Mouse (Mus musculus): Measurements from ENCODE around the gene Sik3. TPM values are rescaled to one million over a fixed set of nuclear protein-coding genes. Genes with fewer than 3 reads are reported as not detected.

The Sik3 gene
- polyA plus RNA-seq, 1 experiment from 2014 or later = 6.4 TPM

DNA sequence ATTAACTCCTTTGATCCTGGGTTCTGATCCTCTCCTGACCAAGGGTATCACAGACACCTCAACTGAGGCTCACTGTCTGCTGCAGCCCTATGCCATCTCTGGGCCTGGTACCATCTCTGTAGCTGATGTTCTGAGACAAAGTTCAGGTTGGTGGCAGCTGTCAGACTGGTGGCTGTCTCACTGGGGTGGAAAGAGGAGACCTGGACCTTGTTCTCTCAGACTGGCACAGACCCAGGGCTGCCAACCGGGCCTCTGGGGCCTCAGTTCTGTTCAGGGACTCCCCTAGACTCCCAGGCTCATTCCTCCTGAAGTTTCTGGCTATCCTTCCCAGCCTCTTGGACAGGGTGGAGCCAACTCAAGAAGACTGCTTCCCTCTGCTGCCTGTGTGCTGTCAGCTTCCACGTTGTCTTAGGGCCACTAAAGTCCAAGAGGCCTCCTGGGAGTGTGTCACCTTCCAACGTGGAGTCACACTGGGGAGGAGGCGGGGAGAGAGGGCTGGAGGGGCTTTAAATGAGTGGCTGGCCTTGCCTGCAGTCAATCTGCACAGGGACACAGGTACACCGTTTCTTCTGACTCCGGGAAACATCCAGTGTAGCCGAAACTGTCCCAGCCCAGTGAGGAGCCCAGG is 228.0 kb downstream of the Sik3 start, which contains the start of gene Apoa4:
Gene Apoa4, plus strand, starts transcription at position 171 of the 628 bp plus-strand sequence.
- peaks cover 21% of the 10 kb centered on the region for H3K4me1 ChIP-seq
- no peak within 1 kb of the TSS for H3K4me3 ChIP-seq
- H3K36me3 ChIP-seq = no peaks in the 10 kb centered on the region
- WGBS = 59% methylated on average over 7 of the region's 7 CpGs
- H3K27ac ChIP-seq = 0 out of 2 replicates have a peak within 1 kb of the TSS, but pooled peaks have one; percentile 6
- peaks cover 18% of the 10 kb centered on the region; the same call in 1 of the 2 replicates for H3K27me3 ChIP-seq (ENCODE audit: insufficient read depth, poor library complexity, severe bottlenecking)
- DNase-seq (ENCODE audit: low spot score) = no peak
- no peaks in the 10 kb centered on the region for H3K9me3 ChIP-seq

DNA sequence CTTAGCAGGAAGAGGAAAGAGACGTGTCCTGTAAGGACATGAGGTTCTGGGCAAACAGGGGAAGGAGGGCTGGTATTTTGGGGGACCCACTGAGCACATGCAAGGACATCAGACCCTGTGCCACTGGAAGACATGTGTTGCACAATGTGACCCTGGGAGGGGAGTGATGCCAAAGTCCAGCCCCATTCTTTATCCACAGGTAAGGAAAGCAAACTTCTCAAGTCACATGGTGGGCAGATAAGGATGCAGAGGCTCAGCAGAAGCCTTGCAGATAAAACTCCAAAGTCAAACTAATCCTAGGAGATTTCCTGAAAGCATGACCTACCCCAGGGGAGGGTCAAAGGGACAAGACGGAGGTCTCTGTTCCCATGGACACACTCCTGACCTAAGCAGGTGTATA is 229.2 kb downstream of the Sik3 start:
- WGBS = 66% methylated on average over 2 of the region's 2 CpGs

DNA sequence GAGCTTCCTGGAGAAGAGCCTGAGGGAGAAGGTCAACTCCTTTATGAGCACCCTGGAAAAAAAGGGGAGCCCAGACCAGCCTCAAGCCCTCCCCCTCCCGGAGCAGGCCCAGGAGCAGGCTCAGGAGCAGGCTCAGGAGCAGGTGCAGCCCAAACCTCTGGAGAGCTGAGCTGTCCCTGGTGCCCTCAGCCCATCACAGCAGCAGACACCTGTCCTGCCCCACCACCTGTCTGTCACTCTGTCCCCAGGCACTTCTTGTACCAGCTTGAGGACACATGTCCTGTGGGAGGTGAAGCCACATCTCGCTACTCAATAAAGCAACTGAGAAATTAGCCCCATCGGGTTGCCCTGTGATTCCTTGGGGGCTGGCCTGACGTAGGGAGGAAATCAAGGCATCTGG is 230.5 kb downstream of the Sik3 start:
- WGBS = 71% methylated on average over 4 of the region's 4 CpGs
- DNase-seq (ENCODE audit: low spot score) = no peak
- H3K9me3 ChIP-seq = no peaks in the 10 kb centered on the region
- peaks cover 19% of the 10 kb centered on the region for H3K4me1 ChIP-seq
- H3K27me3 ChIP-seq (ENCODE audit: insufficient read depth, poor library complexity, severe bottlenecking) = peaks cover 24% of the 10 kb centered on the region; the same call in 1 of the 2 replicates
- H3K4me3 ChIP-seq = no peak overlapping the region
- peak overlapping the region; percentile 57; the same call in 1 of the 2 replicates for H3K27ac ChIP-seq
- H3K36me3 ChIP-seq = no peaks in the 10 kb centered on the region

More for the DNA sequence above, 229.2 kb downstream of the Sik3 start:
- H3K27me3 ChIP-seq (ENCODE audit: insufficient read depth, poor library complexity, severe bottlenecking) = peaks cover 18% of the 10 kb centered on the region; the same call in 1 of the 2 replicates
- no peak for DNase-seq (ENCODE audit: low spot score)
- H3K27ac ChIP-seq = no peak overlapping the region
- no peaks in the 10 kb centered on the region for H3K36me3 ChIP-seq
- H3K9me3 ChIP-seq = no peaks in the 10 kb centered on the region
- peaks cover 19% of the 10 kb centered on the region for H3K4me1 ChIP-seq
- no peak overlapping the region for H3K4me3 ChIP-seq

DNA sequence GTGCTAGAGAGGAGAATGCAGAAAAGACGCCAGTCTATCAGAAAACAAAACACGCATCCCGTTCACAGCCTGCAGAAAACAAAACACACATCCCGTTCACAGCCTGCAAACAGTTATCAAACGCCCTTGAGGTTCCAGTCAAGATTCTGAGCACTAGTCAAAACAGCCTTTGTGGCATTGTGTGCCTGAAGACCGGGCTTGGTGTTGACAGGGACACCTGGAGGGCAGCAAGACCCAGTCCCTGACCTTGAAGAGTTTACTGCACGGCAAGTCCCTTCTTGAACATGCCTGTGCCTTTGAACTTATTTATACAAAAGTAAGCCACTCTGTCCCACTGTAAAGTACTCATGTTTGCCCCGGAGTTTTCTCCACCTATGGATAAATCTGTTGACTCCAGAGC is 231.0 kb downstream of the Sik3 start:
- Histone ChIP-seq H3K27me3 (ENCODE audit: insufficient read depth, poor library complexity, severe bottlenecking) (peaks cover 29% of the 10 kb centered on the region; the same call in 1 of the 2 replicates), H3K27ac (peak overlapping the region; percentile 57; the same call in 1 of the 2 replicates), H3K36me3 (no peaks in the 10 kb centered on the region), H3K9me3 (no peaks in the 10 kb centered on the region), H3K4me1 (peaks cover 19% of the 10 kb centered on the region), H3K4me3 (no peak overlapping the region)
- DNase-seq (ENCODE audit: low spot score) = no peak
- 34% methylated on average over 8 of the region's 8 CpGs for WGBS

- H3K4me1 ChIP-seq = peaks cover 19% of the 10 kb centered on the region
- 30% methylated on average over 11 of the region's 11 CpGs for WGBS
- DNase-seq (ENCODE audit: low spot score) = peak; percentile 88
- H3K27me3 ChIP-seq (ENCODE audit: insufficient read depth, poor library complexity, severe bottlenecking) = peaks cover 19% of the 10 kb centered on the region; the same call in 1 of the 2 replicates
- no peaks in the 10 kb centered on the region for H3K36me3 ChIP-seq
- no peaks in the 10 kb centered on the region for H3K9me3 ChIP-seq
- H3K4me3 ChIP-seq = no peak overlapping the region
- H3K27ac ChIP-seq = no peak overlapping the region
Observed at GRCm38 (mm10) chr9:46246752-46247324, 234.2 kb downstream of the Sik3 start.

DNA sequence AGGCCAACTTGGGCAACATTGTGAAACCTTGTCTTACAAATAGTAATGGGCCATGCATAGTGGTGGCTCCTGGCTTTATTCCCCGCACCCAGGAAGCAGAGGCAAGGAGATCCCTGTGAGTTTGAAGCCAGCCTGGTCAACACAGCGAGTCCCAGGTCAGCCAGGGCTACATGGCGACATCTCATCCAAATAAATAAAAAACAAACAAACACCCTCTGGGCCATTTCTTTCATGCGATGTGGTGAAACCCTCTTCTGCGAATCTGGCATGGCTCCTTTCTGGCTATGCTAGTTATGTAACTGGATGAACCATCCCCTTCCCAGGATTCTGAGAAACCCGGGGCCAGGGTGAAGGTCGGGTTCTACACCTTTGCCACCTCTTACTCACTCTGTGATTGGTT is 243.6 kb downstream of the Sik3 start:
- H3K27me3 ChIP-seq (ENCODE audit: insufficient read depth, poor library complexity, severe bottlenecking) = peaks cover 4% of the 10 kb centered on the region; the same call in 1 of the 2 replicates
- no peak overlapping the region for H3K4me3 ChIP-seq
- H3K4me1 ChIP-seq = no peaks in the 10 kb centered on the region
- H3K27ac ChIP-seq = no peak overlapping the region
- no peaks in the 10 kb centered on the region for H3K9me3 ChIP-seq
- DNase-seq (ENCODE audit: low spot score) = no peak
- H3K36me3 ChIP-seq = no peaks in the 10 kb centered on the region
- WGBS = 89% methylated on average over 7 of the region's 7 CpGs

- no peaks in the 10 kb centered on the region for H3K4me1 ChIP-seq
- 84% methylated on average over 10 of the region's 10 CpGs for WGBS
- no peaks in the 10 kb centered on the region for H3K9me3 ChIP-seq
- H3K27ac ChIP-seq = peak overlapping the region; percentile 42; the same call in 1 of the 2 replicates
- H3K4me3 ChIP-seq = no peak overlapping the region
- DNase-seq (ENCODE audit: low spot score) = no peak
- no peaks in the 10 kb centered on the region for H3K36me3 ChIP-seq
- peaks cover 4% of the 10 kb centered on the region; the same call in 1 of the 2 replicates for H3K27me3 ChIP-seq (ENCODE audit: insufficient read depth, poor library complexity, severe bottlenecking)
Observed at GRCm38 (mm10) chr9:46256658-46257385, 244.2 kb downstream of the Sik3 start.

DNA sequence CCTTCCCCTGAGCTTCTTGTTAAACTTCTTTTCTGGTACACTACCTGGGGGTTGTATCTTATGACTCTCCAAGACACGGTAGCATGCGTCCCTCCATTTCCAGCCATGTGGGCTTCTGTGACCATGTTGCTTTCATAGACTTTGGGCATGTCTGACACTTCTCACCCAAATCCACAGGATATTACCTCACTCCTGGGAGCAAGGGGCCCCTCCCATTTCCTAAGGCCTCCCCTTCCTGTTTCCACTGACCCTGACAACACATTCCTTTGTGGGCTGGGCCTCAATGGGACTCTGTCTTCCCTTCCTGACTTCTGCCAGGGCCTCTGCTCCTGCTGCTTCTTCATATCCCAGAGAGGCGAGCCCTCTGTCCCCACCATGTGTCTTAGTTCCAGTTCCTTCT is 244.9 kb downstream of the Sik3 start:
- H3K4me3 ChIP-seq = no peak overlapping the region
- H3K27ac ChIP-seq = peak overlapping the region; percentile 42; the same call in 1 of the 2 replicates
- WGBS = 76% methylated on average over 3 of the region's 3 CpGs
- no peaks in the 10 kb centered on the region for H3K4me1 ChIP-seq
- peaks cover 4% of the 10 kb centered on the region; the same call in 1 of the 2 replicates for H3K27me3 ChIP-seq (ENCODE audit: insufficient read depth, poor library complexity, severe bottlenecking)
- no peaks in the 10 kb centered on the region for H3K36me3 ChIP-seq
- no peak for DNase-seq (ENCODE audit: low spot score)
- no peaks in the 10 kb centered on the region for H3K9me3 ChIP-seq

GRCm38 (mm10) chr9:46259111-46259510 is 246.5 kb downstream of the Sik3 start:
- H3K36me3 ChIP-seq = no peaks in the 10 kb centered on the region
- WGBS = 76% methylated on average over 6 of the region's 6 CpGs
- H3K4me3 ChIP-seq = no peak overlapping the region
- H3K27me3 ChIP-seq (ENCODE audit: insufficient read depth, poor library complexity, severe bottlenecking) = peaks cover 4% of the 10 kb centered on the region; the same call in 1 of the 2 replicates
- H3K9me3 ChIP-seq = no peaks in the 10 kb centered on the region
- no peak overlapping the region for H3K27ac ChIP-seq
- DNase-seq (ENCODE audit: low spot score) = no peak
- H3K4me1 ChIP-seq = no peaks in the 10 kb centered on the region

- DNase-seq (ENCODE audit: low spot score) = no peak
- Histone ChIP-seq H3K27ac (no peak overlapping the region), H3K27me3 (ENCODE audit: insufficient read depth, poor library complexity, severe bottlenecking) (peaks cover 4% of the 10 kb centered on the region; the same call in 1 of the 2 replicates), H3K4me1 (no peaks in the 10 kb centered on the region), H3K36me3 (no peaks in the 10 kb centered on the region), H3K4me3 (no peak overlapping the region), H3K9me3 (no peaks in the 10 kb centered on the region)
- WGBS = 83% methylated on average over 7 of the region's 7 CpGs
Observed at GRCm38 (mm10) chr9:46261131-46261530, 248.5 kb downstream of the Sik3 start.

GRCm38 (mm10) chr9:46268343-46268873 is 255.8 kb downstream of the Sik3 start, which contains the start of gene Apoa5:
TSS of gene Apoa5 (plus strand) at chr9:46268633.
- Histone ChIP-seq H3K36me3 (no peaks in the 10 kb centered on the region), H3K27me3 (ENCODE audit: insufficient read depth, poor library complexity, severe bottlenecking) (peaks cover 41% of the 10 kb centered on the region), H3K4me1 (peaks cover 12% of the 10 kb centered on the region), H3K4me3 (no peak within 1 kb of the TSS), H3K27ac (no peak within 1 kb of the TSS), H3K9me3 (no peaks in the 10 kb centered on the region)
- WGBS = 46% methylated on average over 7 of the region's 7 CpGs
- no peak for DNase-seq (ENCODE audit: low spot score)

GRCm38 (mm10) chr9:46269125-46269524 is 256.5 kb downstream of the Sik3 start:
- Histone ChIP-seq H3K4me1 (peaks cover 19% of the 10 kb centered on the region), H3K27ac (no peak overlapping the region), H3K36me3 (no peaks in the 10 kb centered on the region), H3K27me3 (ENCODE audit: insufficient read depth, poor library complexity, severe bottlenecking) (peaks cover 41% of the 10 kb centered on the region), H3K9me3 (no peaks in the 10 kb centered on the region), H3K4me3 (no peak overlapping the region)
- DNase-seq (ENCODE audit: low spot score) = no peak
- 81% methylated on average over 5 of the region's 5 CpGs for WGBS
